Mouse (Mus musculus): ENCODE measurements around the gene Vwa3b. TPM values are rescaled to one million over a fixed set of nuclear protein-coding genes. Genes with fewer than 3 reads are reported as not detected.

The Vwa3b gene
- polyA plus RNA-seq, 1 experiment from 2014 or later: 0.21 TPM

DNA sequence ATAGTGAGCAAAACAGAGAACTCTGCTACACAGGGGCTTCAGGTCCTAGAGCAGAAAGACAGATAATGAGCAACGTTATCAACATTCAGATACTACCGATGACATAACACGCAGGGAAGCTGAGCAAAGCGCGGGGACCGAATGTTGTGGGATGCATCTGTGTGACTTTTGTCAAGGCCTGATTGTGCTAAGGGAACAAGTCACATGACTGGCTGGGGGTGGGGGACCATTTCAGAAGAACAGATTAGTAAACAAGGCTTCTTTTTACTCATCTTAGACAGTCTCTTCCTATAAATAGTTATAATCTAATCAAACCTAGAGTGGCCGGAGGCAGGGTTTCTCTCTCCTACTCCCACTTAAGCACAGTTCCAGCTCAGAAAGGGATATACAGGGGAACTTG lies 1.7 kb upstream of the Vwa3b start:
- 94% methylated on average over 7 of the region's 7 CpGs for WGBS
- peaks cover 20% of the 10 kb centered on the region for H3K4me1 ChIP-seq
- no peaks in the 10 kb centered on the region for H3K27me3 ChIP-seq (ENCODE audit: low read depth, poor library complexity, severe bottlenecking)
- no peaks in the 10 kb centered on the region for H3K9me3 ChIP-seq (replicated peaks)
- no peak overlapping the region for H3K27ac ChIP-seq (replicated peaks)
- no peaks in the 10 kb centered on the region for H3K36me3 ChIP-seq
- H3K4me3 ChIP-seq: no peak overlapping the region
- no peak for DNase-seq (ENCODE audit: low spot score)

GRCm38 (mm10) chr1:37025376-37025775 lies 1.0 kb upstream of the Vwa3b start:
- no peaks in the 10 kb centered on the region for H3K9me3 ChIP-seq (replicated peaks)
- peaks cover 5% of the 10 kb centered on the region for H3K27me3 ChIP-seq (ENCODE audit: low read depth, poor library complexity, severe bottlenecking)
- no peak overlapping the region for H3K27ac ChIP-seq (replicated peaks)
- no peak for DNase-seq (ENCODE audit: low spot score)
- peaks cover 25% of the 10 kb centered on the region for H3K4me1 ChIP-seq
- no peaks in the 10 kb centered on the region for H3K36me3 ChIP-seq
- no peak overlapping the region for H3K4me3 ChIP-seq
- WGBS: 94% methylated on average over 1 of the region's 1 CpGs

DNA sequence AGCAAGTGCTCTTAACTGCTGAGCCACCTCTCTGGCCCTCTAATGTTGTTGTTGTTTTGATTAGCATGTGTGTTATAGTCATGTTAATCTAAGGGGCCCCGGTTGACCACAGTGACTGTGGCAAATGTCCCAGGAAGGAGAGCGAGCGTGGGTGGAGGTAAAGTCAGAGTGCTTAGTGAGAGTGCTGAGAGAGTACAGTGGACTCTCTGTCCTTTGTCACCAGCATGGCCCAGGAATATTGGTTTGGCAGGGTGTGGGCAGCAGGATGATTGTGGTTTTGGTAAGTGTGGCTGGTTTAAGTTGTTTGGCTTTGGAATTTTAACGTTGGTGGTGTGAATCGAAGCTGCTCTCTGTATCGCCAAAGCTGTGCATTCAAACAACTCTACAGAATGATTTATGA lies 470 bp downstream of the Vwa3b start:
- Histone ChIP-seq H3K27me3 (ENCODE audit: low read depth, poor library complexity, severe bottlenecking) (peaks cover 14% of the 10 kb centered on the region), H3K4me3 (no peak overlapping the region), H3K4me1 (peaks cover 25% of the 10 kb centered on the region), H3K36me3 (no peaks in the 10 kb centered on the region), H3K9me3 (replicated peaks) (no peaks in the 10 kb centered on the region), H3K27ac (replicated peaks) (no peak overlapping the region)
- DNase-seq (ENCODE audit: low spot score): no peak
- 84% methylated on average over 6 of the region's 6 CpGs for WGBS

DNA sequence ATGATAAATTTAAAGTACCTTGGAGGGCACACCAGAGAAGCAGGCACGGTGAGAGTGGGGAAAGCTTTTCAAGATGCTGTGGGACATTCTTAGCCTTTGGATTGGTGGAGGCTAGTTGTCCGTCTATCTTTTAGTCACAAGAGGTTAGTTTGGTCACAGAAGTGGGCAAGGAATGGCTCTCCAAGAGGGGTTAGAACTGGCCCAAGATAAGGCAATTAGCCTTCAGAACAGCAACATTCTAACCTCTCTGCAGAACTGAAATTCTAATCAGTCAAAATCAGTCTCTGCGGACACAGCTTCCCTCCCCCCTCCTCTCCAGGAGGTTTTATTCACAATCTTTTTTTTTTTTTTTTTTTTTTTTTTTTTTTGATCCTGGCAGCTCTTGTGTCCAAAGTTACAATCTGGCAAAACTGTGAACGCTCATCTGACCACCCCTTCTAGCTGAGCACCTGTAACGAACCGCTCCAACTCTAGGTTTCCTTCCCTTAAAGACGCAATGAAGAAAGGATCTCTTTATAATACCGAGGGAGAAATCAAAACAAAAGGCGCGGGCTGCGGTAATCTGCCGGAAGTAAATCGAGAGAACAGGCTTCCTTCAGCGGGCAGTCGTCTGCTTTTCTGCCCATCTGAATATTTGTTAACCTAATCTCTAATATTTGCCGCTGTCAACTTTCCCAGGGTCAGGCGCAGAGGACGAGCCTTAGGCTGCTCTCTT lies 2.2 kb downstream of the Vwa3b start:
- 7% methylated on average over 18 of the region's 18 CpGs for WGBS
- H3K27ac ChIP-seq (replicated peaks): peak overlapping the region; percentile 69
- DNase-seq (ENCODE audit: low spot score): no peak

DNA sequence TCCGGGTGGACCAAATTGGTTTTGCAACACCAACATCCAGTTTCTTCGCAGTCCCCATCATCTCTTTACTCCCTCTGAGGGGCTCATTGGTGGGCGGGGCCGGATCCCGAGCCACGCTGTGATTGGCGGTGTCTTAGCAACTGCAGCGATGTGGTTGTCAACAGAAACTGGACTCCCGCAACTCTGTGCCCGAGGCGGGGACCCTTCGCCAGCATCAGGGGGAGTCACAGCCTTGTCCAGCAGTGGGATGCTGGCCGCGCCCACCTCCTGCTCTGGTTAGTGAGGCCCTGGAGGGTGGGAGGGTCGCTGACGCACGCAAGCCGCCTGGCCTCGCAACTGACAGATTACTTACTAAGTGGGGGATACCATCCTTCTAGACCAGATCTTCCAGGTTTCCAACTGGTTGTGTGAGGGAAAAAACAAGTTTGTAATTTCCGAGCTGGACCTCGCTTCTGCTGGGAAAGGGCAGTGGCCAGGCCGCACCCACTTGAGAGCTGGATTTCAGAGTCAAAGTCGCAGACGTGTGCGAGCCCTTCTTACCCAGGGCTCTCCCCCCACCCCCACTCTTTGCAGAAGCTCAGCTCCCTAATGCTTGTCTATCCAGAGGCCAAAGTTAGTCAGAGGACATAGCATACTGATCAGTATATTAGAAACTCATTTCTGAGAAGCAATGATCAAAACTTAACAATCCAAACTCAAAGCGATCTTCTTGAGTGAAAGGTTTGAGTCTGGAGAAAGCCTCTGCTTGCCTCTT lies 2.9 kb downstream of the Vwa3b start:
- Histone ChIP-seq H3K4me1 (peaks cover 25% of the 10 kb centered on the region), H3K27ac (replicated peaks) (peak overlapping the region; percentile 69), H3K9me3 (replicated peaks) (no peaks in the 10 kb centered on the region), H3K27me3 (ENCODE audit: low read depth, poor library complexity, severe bottlenecking) (peaks cover 14% of the 10 kb centered on the region), H3K4me3 (peak overlapping the region; percentile 64), H3K36me3 (no peaks in the 10 kb centered on the region)
- 2% methylated on average over 26 of the region's 26 CpGs for WGBS
- peak; percentile 92 for DNase-seq (ENCODE audit: low spot score)

More for the DNA sequence above, 2.2 kb downstream of the Vwa3b start:
- Histone ChIP-seq H3K4me3 (peak overlapping the region; percentile 64), H3K36me3 (no peaks in the 10 kb centered on the region), H3K27me3 (ENCODE audit: low read depth, poor library complexity, severe bottlenecking) (peaks cover 14% of the 10 kb centered on the region), H3K9me3 (replicated peaks) (no peaks in the 10 kb centered on the region), H3K4me1 (peaks cover 25% of the 10 kb centered on the region)

DNA sequence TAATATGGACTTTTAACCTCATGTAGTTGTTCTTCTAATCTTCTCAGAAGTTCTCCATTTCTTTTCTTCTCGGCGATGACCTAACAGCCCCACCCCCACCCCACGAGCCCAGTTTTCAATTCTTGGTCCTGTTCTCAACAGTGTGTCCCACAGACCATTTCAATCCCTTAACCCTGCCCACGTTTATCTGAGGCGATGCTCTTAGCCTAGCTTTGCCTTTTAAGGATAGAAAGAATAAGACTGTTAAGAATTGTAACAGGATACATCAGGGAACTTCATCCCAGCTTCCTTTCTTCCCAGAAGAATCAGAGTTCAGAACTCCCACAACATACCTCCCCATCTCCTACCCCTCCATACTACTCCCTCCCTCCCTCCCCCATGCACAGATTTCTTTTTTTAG lies 3.5 kb downstream of the Vwa3b start:
- H3K4me1 ChIP-seq: peaks cover 25% of the 10 kb centered on the region
- H3K9me3 ChIP-seq (replicated peaks): no peaks in the 10 kb centered on the region
- 58% methylated on average over 5 of the region's 5 CpGs for WGBS
- H3K36me3 ChIP-seq: no peaks in the 10 kb centered on the region
- H3K4me3 ChIP-seq: peak overlapping the region; percentile 64; the same call in 1 of the 2 replicates
- no peak overlapping the region for H3K27ac ChIP-seq (replicated peaks)
- DNase-seq (ENCODE audit: low spot score): no peak
- H3K27me3 ChIP-seq (ENCODE audit: low read depth, poor library complexity, severe bottlenecking): peaks cover 14% of the 10 kb centered on the region

- Histone ChIP-seq H3K4me1 (peaks cover 23% of the 10 kb centered on the region), H3K36me3 (no peaks in the 10 kb centered on the region), H3K4me3 (no peak overlapping the region), H3K27me3 (ENCODE audit: low read depth, poor library complexity, severe bottlenecking) (peaks cover 14% of the 10 kb centered on the region), H3K9me3 (replicated peaks) (no peaks in the 10 kb centered on the region), H3K27ac (replicated peaks) (no peak overlapping the region)
- DNase-seq (ENCODE audit: low spot score): no peak
- 83% methylated on average over 2 of the region's 2 CpGs for WGBS
These were observed 4.3 kb downstream of the Vwa3b start for GRCm38 (mm10) chr1:37030693-37031092.

GRCm38 (mm10) chr1:37035879-37036278 lies 9.5 kb downstream of the Vwa3b start:
- no peaks in the 10 kb centered on the region for H3K9me3 ChIP-seq (replicated peaks)
- WGBS: 90% methylated on average over 8 of the region's 8 CpGs
- DNase-seq (ENCODE audit: low spot score): no peak
- no peak overlapping the region for H3K4me3 ChIP-seq
- H3K27ac ChIP-seq (replicated peaks): no peak overlapping the region
- no peaks in the 10 kb centered on the region for H3K4me1 ChIP-seq
- H3K36me3 ChIP-seq: no peaks in the 10 kb centered on the region
- peaks cover 4% of the 10 kb centered on the region for H3K27me3 ChIP-seq (ENCODE audit: low read depth, poor library complexity, severe bottlenecking)

DNA sequence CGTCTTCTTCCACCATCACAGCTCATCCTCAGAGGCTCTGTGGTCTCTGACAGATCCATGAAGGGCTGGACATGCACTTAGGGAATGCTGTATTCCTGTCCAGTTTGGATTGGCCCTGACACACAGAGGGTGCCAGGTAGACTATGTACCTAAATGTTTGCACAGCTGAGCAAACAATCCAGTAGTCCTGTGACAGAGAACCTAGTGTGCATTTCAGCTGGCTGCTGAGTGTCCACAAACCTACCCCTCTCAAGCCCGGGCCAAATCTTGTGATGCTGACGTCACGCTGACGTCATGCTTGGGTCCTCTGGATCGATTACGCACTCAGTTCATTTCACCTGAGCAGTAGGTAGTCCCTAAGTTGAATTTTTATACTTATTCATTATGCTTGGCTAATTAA lies 14.7 kb downstream of the Vwa3b start:
- no peak for DNase-seq (ENCODE audit: low spot score)
- Histone ChIP-seq H3K36me3 (no peaks in the 10 kb centered on the region), H3K4me3 (no peak overlapping the region), H3K9me3 (replicated peaks) (no peaks in the 10 kb centered on the region), H3K4me1 (no peaks in the 10 kb centered on the region), H3K27ac (replicated peaks) (no peak overlapping the region), H3K27me3 (ENCODE audit: low read depth, poor library complexity, severe bottlenecking) (no peaks in the 10 kb centered on the region)
- 94% methylated on average over 7 of the region's 7 CpGs for WGBS

GRCm38 (mm10) chr1:37041856-37042255 lies 15.5 kb downstream of the Vwa3b start:
- H3K27me3 ChIP-seq (ENCODE audit: low read depth, poor library complexity, severe bottlenecking): no peaks in the 10 kb centered on the region
- WGBS: 85% methylated on average over 5 of the region's 5 CpGs
- no peaks in the 10 kb centered on the region for H3K9me3 ChIP-seq (replicated peaks)
- H3K36me3 ChIP-seq: no peaks in the 10 kb centered on the region
- H3K4me1 ChIP-seq: no peaks in the 10 kb centered on the region
- H3K27ac ChIP-seq (replicated peaks): no peak overlapping the region
- no peak overlapping the region for H3K4me3 ChIP-seq
- DNase-seq (ENCODE audit: low spot score): no peak

- Histone ChIP-seq H3K9me3 (replicated peaks) (peaks cover 1% of the 10 kb centered on the region; the same call in 1 of the 2 replicates), H3K36me3 (no peaks in the 10 kb centered on the region), H3K27ac (replicated peaks) (no peak overlapping the region), H3K4me1 (no peaks in the 10 kb centered on the region), H3K4me3 (no peak overlapping the region), H3K27me3 (ENCODE audit: low read depth, poor library complexity, severe bottlenecking) (no peaks in the 10 kb centered on the region)
- 84% methylated on average over 8 of the region's 8 CpGs for WGBS
- DNase-seq (ENCODE audit: low spot score): no peak
These were observed 16.4 kb downstream of the Vwa3b start for GRCm38 (mm10) chr1:37042769-37043168.

GRCm38 (mm10) chr1:37043196-37043595 lies 16.8 kb downstream of the Vwa3b start:
- Histone ChIP-seq H3K4me1 (no peaks in the 10 kb centered on the region), H3K27ac (replicated peaks) (no peak overlapping the region), H3K9me3 (replicated peaks) (peaks cover 4% of the 10 kb centered on the region; the same call in 1 of the 2 replicates), H3K4me3 (no peak overlapping the region), H3K27me3 (ENCODE audit: low read depth, poor library complexity, severe bottlenecking) (no peaks in the 10 kb centered on the region), H3K36me3 (no peaks in the 10 kb centered on the region)
- no peak for DNase-seq (ENCODE audit: low spot score)
- 90% methylated on average over 3 of the region's 3 CpGs for WGBS

GRCm38 (mm10) chr1:37045472-37045871 lies 19.1 kb downstream of the Vwa3b start:
- Histone ChIP-seq H3K36me3 (no peaks in the 10 kb centered on the region), H3K4me1 (no peaks in the 10 kb centered on the region), H3K27ac (replicated peaks) (no peak overlapping the region), H3K27me3 (ENCODE audit: low read depth, poor library complexity, severe bottlenecking) (no peaks in the 10 kb centered on the region), H3K9me3 (replicated peaks) (peaks cover 4% of the 10 kb centered on the region; the same call in 1 of the 2 replicates), H3K4me3 (no peak overlapping the region)
- WGBS: 78% methylated on average over 5 of the region's 5 CpGs
- no peak for DNase-seq (ENCODE audit: low spot score)
